Mouse (Mus musculus): ENCODE data around the gene Pam.

- TF ChIP-seq CTCF (IDR thresholded peaks at IDR 0.05; ENCODE audit: low read depth, low read length) (no peak), POLR2A (IDR thresholded peaks at IDR 0.05; ENCODE audit: borderline replicate concordance, low read depth, low read length) (no peak)
Measured at GRCm38 (mm10) chr1:98089336-98089975, 6.0 kb downstream of the Pam start.
